Mouse (Mus musculus) small intestine, adult 2 months (tissue): ENCODE data around the gene Acsl6.

Source experiments
- CTCF ChIP-seq: fragments of 200-500 bp; IDR thresholded peaks from 2 replicates; pipeline ENCODE4 v1.5.1; 2012; ENCODE audit warnings: low read depth, mild to moderate bottlenecking, control low read depth, inconsistent platforms, low read length, moderate library complexity, mixed read lengths; ENCODE audit not compliant: insufficient replicate concordance, insufficient read length; ENCODE audit errors: extremely low read depth
- POLR2A ChIP-seq: fragments of 200-500 bp; IDR thresholded peaks from 2 replicates; pipeline ENCODE4 v1.6.1; 2012; ENCODE audit warnings: low read depth, mild to moderate bottlenecking, control low read depth, inconsistent platforms, low read length, moderate library complexity

DNA sequence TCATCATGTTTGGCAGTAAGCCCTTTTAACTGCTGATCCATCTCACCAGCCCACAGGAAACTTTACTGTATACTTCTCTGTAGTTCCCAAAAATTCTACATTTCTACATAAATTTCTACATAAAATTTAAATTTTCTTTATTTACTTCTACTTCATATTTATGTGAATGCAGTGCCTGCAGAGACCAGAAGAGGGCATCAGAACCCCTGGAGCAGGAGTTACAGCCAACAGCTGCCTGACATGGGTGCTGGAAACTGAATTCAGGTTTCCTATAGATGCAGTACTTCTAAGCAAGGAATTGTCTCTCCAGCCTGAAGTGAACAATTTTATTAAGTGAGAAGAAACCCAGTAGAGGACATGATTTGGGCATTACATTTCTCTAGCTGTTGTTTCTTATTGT lies 4.8 kb upstream of the Acsl6 start:
- TF ChIP-seq POLR2A (no peak), CTCF (peak; percentile 20; the same call in 1 of the 2 replicates)
